Mouse (Mus musculus) hindbrain, embryonic 14.5 days (tissue): ENCODE results near the gene Pard3. TPM values are rescaled to one million over a fixed set of nuclear protein-coding genes. Genes with fewer than 3 reads are reported as not detected.

ENCODE experiments used
- ATAC-seq: fragments of 200-750 bp; cut with Nextera tagmentation; 2 replicates; pipeline ENCODE4 v1.8.0; 2017; ENCODE audit warnings: moderate number of reproducible peaks, mild to moderate bottlenecking, moderate TSS enrichment, moderate library complexity; ENCODE audit not compliant: low FRiP score
- DNase-seq: peaks from one replicate; pipeline ENCODE4 v3.0.0-alpha.2; 2015; ENCODE audit warnings: low spot score
- H3K27ac ChIP-seq: fragments of 300-500 bp; sonication (generic); 2 replicates; pipeline ENCODE4 v1.5.1; 2014; ENCODE audit warnings: mild to moderate bottlenecking, moderate library complexity
- H3K27me3 ChIP-seq: fragments of 300-500 bp; sonication (generic); 2 replicates; pipeline ENCODE4 v1.6.1; 2014; ENCODE audit warnings: mild to moderate bottlenecking, low read length, mixed read lengths; ENCODE audit not compliant: control insufficient read depth, insufficient read depth
- H3K36me3 ChIP-seq: fragments of 300-500 bp; sonication (generic); replicated peaks from 2 replicates; pipeline ENCODE4 v1.6.1; 2014; ENCODE audit not compliant: control insufficient read depth, insufficient read depth
- H3K4me1 ChIP-seq: fragments of 300-500 bp; sonication (generic); replicated peaks from 2 replicates; pipeline ENCODE4 v1.6.1; 2014; ENCODE audit warnings: antibody characterized with exemption, low read length, mixed read lengths; ENCODE audit not compliant: control insufficient read depth, insufficient read depth
- H3K4me2 ChIP-seq: fragments of 300-500 bp; sonication (generic); replicated peaks from 2 replicates; pipeline ENCODE4 v1.6.1; 2014; ENCODE audit warnings: mild to moderate bottlenecking, moderate library complexity
- H3K4me3 ChIP-seq: fragments of 300-500 bp; sonication (generic); replicated peaks from 2 replicates; pipeline ENCODE4 v1.5.1; 2014; ENCODE audit warnings: mild to moderate bottlenecking, low read length
- H3K9ac ChIP-seq: fragments of 300-500 bp; sonication (generic); 2 replicates; pipeline ENCODE4 v1.6.1; 2014
- H3K9me3 ChIP-seq: fragments of 300-500 bp; sonication (generic); 2 replicates; pipeline ENCODE4 v1.6.1; 2016; ENCODE audit warnings: low read length; ENCODE audit not compliant: control insufficient read depth
- WGBS: fragments of 180-500 bp; shearing (Covaris S2); extraction: QIAGEN DNeasy Blood & Tissue Kit; methylation state at CpG from one replicate; pipeline ENCODE4 v1.1.7; 2014; 5-methylcytosine and 5-hydroxymethylcytosine counted together
- polyA plus RNA-seq: library from polyadenylated mRNA; unstranded; fragments of >200 nt; fragmentation: Nextera tagmentation; extraction: Ambion mirVana; gene quantifications from 2 replicates; pipeline ENCODE4 v1.2.1, GENCODE M21; 2014

Pard3 gene
- polyA plus RNA-seq, 1 experiment from 2014 or later = 25.5 TPM

GRCm38 (mm10) chr8:127250746-127251145 lies 187.1 kb downstream of the Pard3 start:
- DNase-seq (no peak), ATAC-seq (no peak)
- no peaks in the 10 kb centered on the region for H3K36me3 ChIP-seq
- H3K4me1 ChIP-seq = peaks cover 7% of the 10 kb centered on the region
- no peak overlapping the region for H3K9ac ChIP-seq
- H3K27me3 ChIP-seq = no peaks in the 10 kb centered on the region
- no peaks in the 10 kb centered on the region for H3K9me3 ChIP-seq
- WGBS = 63% methylated on average over 4 of the region's 4 CpGs
- no peak overlapping the region for H3K4me2 ChIP-seq
- H3K4me3 ChIP-seq = no peak overlapping the region
- H3K27ac ChIP-seq = no peak overlapping the region

- Histone ChIP-seq H3K9me3 (no peaks in the 10 kb centered on the region), H3K4me1 (peaks cover 7% of the 10 kb centered on the region), H3K27me3 (no peaks in the 10 kb centered on the region), H3K36me3 (no peaks in the 10 kb centered on the region), H3K27ac (no peak overlapping the region), H3K9ac (no peak overlapping the region), H3K4me3 (no peak overlapping the region), H3K4me2 (no peak overlapping the region)
- ATAC-seq = no peak
- no peak for DNase-seq
- WGBS = 96% methylated on average over 3 of the region's 3 CpGs
These were observed 187.8 kb downstream of the Pard3 start for GRCm38 (mm10) chr8:127251476-127251875.

- Histone ChIP-seq H3K27me3 (no peaks in the 10 kb centered on the region), H3K9ac (no peak overlapping the region), H3K27ac (no peak overlapping the region), H3K4me1 (peaks cover 7% of the 10 kb centered on the region), H3K9me3 (no peaks in the 10 kb centered on the region), H3K36me3 (no peaks in the 10 kb centered on the region), H3K4me3 (no peak overlapping the region), H3K4me2 (no peak overlapping the region)
- ATAC-seq (no peak), DNase-seq (no peak)
- 88% methylated on average over 13 of the region's 13 CpGs for WGBS
These were observed 188.3 kb downstream of the Pard3 start for GRCm38 (mm10) chr8:127251985-127252384.

GRCm38 (mm10) chr8:127254625-127255024 lies 190.9 kb downstream of the Pard3 start:
- no peak overlapping the region for H3K4me3 ChIP-seq
- no peaks in the 10 kb centered on the region for H3K27me3 ChIP-seq
- H3K27ac ChIP-seq = no peak overlapping the region
- no peaks in the 10 kb centered on the region for H3K36me3 ChIP-seq
- H3K9ac ChIP-seq = no peak overlapping the region
- no peaks in the 10 kb centered on the region for H3K9me3 ChIP-seq
- DNase-seq = no peak
- no peak for ATAC-seq
- H3K4me1 ChIP-seq = peaks cover 7% of the 10 kb centered on the region; the same call in 1 of the 2 replicates
- no peak overlapping the region for H3K4me2 ChIP-seq
- WGBS = 88% methylated on average over 7 of the region's 7 CpGs

- no peaks in the 10 kb centered on the region for H3K36me3 ChIP-seq
- no peaks in the 10 kb centered on the region for H3K9me3 ChIP-seq
- ATAC-seq (no peak), DNase-seq (no peak)
- no peak overlapping the region for H3K4me3 ChIP-seq
- H3K27ac ChIP-seq = no peak overlapping the region
- 93% methylated on average over 3 of the region's 3 CpGs for whole genome bisulfite sequencing
- peaks cover 9% of the 10 kb centered on the region; the same call in 1 of the 2 replicates for H3K4me1 ChIP-seq
- H3K4me2 ChIP-seq = no peak overlapping the region
- H3K9ac ChIP-seq = no peak overlapping the region
- H3K27me3 ChIP-seq = no peaks in the 10 kb centered on the region
These were observed 193.4 kb downstream of the Pard3 start for GRCm38 (mm10) chr8:127257086-127257485.

- Histone ChIP-seq H3K4me1 (peaks cover 18% of the 10 kb centered on the region; the same call in 1 of the 2 replicates), H3K9ac (no peak overlapping the region), H3K36me3 (no peaks in the 10 kb centered on the region), H3K4me3 (no peak overlapping the region), H3K27ac (no peak overlapping the region), H3K27me3 (no peaks in the 10 kb centered on the region), H3K4me2 (no peak overlapping the region), H3K9me3 (no peaks in the 10 kb centered on the region)
- WGBS = 96% methylated on average over 6 of the region's 6 CpGs
- DNase-seq (no peak), ATAC-seq (no peak)
These were observed 197.4 kb downstream of the Pard3 start for GRCm38 (mm10) chr8:127261051-127261450.

- ATAC-seq = no peak
- 64% methylated on average over 7 of the region's 7 CpGs for WGBS
These were observed 198.3 kb downstream of the Pard3 start for GRCm38 (mm10) chr8:127262026-127262425.

GRCm38 (mm10) chr8:127262436-127262835 lies 198.7 kb downstream of the Pard3 start:
- no peak for ATAC-seq
- no peak overlapping the region for H3K4me2 ChIP-seq
- H3K4me1 ChIP-seq = peaks cover 28% of the 10 kb centered on the region
- no peaks in the 10 kb centered on the region for H3K9me3 ChIP-seq
- H3K4me3 ChIP-seq = no peak overlapping the region
- WGBS = 50% methylated on average over 3 of the region's 3 CpGs
- no peak for DNase-seq
- no peak overlapping the region for H3K9ac ChIP-seq
- no peaks in the 10 kb centered on the region for H3K36me3 ChIP-seq
- H3K27ac ChIP-seq = peak overlapping the region; percentile 20; the same call in 1 of the 2 replicates
- H3K27me3 ChIP-seq = no peaks in the 10 kb centered on the region

More at GRCm38 (mm10) chr8:127262026-127262425, 198.3 kb downstream of the Pard3 start:
- Histone ChIP-seq H3K4me2 (no peak overlapping the region), H3K4me1 (peaks cover 25% of the 10 kb centered on the region; the same call in 1 of the 2 replicates), H3K9ac (no peak overlapping the region), H3K27ac (peak overlapping the region; percentile 20; the same call in 1 of the 2 replicates), H3K27me3 (no peaks in the 10 kb centered on the region), H3K36me3 (no peaks in the 10 kb centered on the region), H3K9me3 (no peaks in the 10 kb centered on the region), H3K4me3 (no peak overlapping the region)
- DNase-seq = no peak

GRCm38 (mm10) chr8:127262926-127263325 lies 199.2 kb downstream of the Pard3 start:
- ATAC-seq (no peak), DNase-seq (no peak)
- H3K36me3 ChIP-seq = no peaks in the 10 kb centered on the region
- H3K4me2 ChIP-seq = no peak overlapping the region
- peak overlapping the region; percentile 20; the same call in 1 of the 2 replicates for H3K27ac ChIP-seq
- peaks cover 33% of the 10 kb centered on the region for H3K4me1 ChIP-seq
- H3K9me3 ChIP-seq = no peaks in the 10 kb centered on the region
- no peak overlapping the region for H3K4me3 ChIP-seq
- H3K27me3 ChIP-seq = no peaks in the 10 kb centered on the region
- H3K9ac ChIP-seq = no peak overlapping the region
- 78% methylated on average over 4 of the region's 4 CpGs for WGBS

GRCm38 (mm10) chr8:127263457-127263856 lies 199.8 kb downstream of the Pard3 start:
- Histone ChIP-seq H3K9me3 (no peaks in the 10 kb centered on the region), H3K27ac (no peak overlapping the region), H3K4me3 (no peak overlapping the region), H3K27me3 (no peaks in the 10 kb centered on the region), H3K4me2 (no peak overlapping the region), H3K9ac (no peak overlapping the region), H3K4me1 (peaks cover 38% of the 10 kb centered on the region), H3K36me3 (no peaks in the 10 kb centered on the region)
- DNase-seq (no peak), ATAC-seq (no peak)
- WGBS = 49% methylated on average over 5 of the region's 5 CpGs
